Mouse (Mus musculus): ENCODE measurements around the gene Slc16a12.

GRCm38 (mm10) chr19:34737916-34738315 lies 9.2 kb downstream of the Slc16a12 start:
- no peak for TF ChIP-seq CTCF (IDR thresholded peaks at IDR 0.05; ENCODE audit: borderline replicate concordance, insufficient read depth, low read length)
- TF ChIP-seq POLR2A (IDR thresholded peaks at IDR 0.05; ENCODE audit: low read depth, low read length): no peak

Data from embryonic fibroblast, embryonic 13.5 days (primary cell).